Mouse (Mus musculus): ENCODE measurements around the gene Aatk. TPM values are rescaled to one million over a fixed set of nuclear protein-coding genes. Genes with fewer than 3 reads are reported as not detected.

Aatk gene
- total RNA-seq, 4 experiments from 2014 or later = 3.1 to 6.2 (median 4.7) TPM

Small RNA genes within 50 kb of the gene (microRNA-seq; reads per million reads assigned to microRNA genes)
- gene Gm25948 (not detected), gene Mir3065 (not detected), gene Mir338 (not detected)

Other genes with a start within 250 kb of the Aatk start
- gene Chmp6, start 133.7 kb downstream of the Aatk start, total RNA-seq (2022) = 10 to 100 TPM; 29.9 to 33.7 (median 30.4) TPM
- gene Baiap2, start 104.4 kb downstream of the Aatk start, total RNA-seq (2022) = 10 to 100 TPM in 1 of 4 experiments, 1 to 10 TPM in 3; 4.8 to 10.0 (median 5.8) TPM
- gene Cep131, start 39.7 kb upstream of the Aatk start, total RNA-seq (2022) = 10 to 100 TPM in 3 of 4 experiments, 1 to 10 TPM in 1; 8.9 to 16.0 (median 11.7) TPM
- gene Tepsin, start 51.6 kb upstream of the Aatk start, total RNA-seq (2022) = 1 to 10 TPM; 4.8 to 7.0 (median 6.9) TPM
- 100 to 1,000 TPM in 1 of 4 experiments, 10 to 100 TPM in 3; 68.5 to 103 (median 82.8) TPM for gene Ndufaf8, start 51.8 kb upstream of the Aatk start, total RNA-seq (2022)
- 100 to 1,000 TPM in 1 of 4 experiments, 10 to 100 TPM in 3; 88.9 to 104 (median 91.6) TPM for gene Slc38a10, start 104.2 kb upstream of the Aatk start, total RNA-seq (2022)
- 10 to 100 TPM in 2 of 4 experiments, 1 to 10 TPM in 2; 6.2 to 12.6 (median 9.3) TPM for gene Bahcc1, start 185.8 kb upstream of the Aatk start, total RNA-seq (2022)